Mouse (Mus musculus) ZHBTc4 (cell line): ENCODE measurements around the gene Pdzk1ip1.

Experiments used
- DNase-seq: peaks from one replicate; pipeline ENCODE4 v3.0.0-alpha.2; 2011; ENCODE audit warnings: low read depth, low spot score

The Pdzk1ip1 gene

DNA sequence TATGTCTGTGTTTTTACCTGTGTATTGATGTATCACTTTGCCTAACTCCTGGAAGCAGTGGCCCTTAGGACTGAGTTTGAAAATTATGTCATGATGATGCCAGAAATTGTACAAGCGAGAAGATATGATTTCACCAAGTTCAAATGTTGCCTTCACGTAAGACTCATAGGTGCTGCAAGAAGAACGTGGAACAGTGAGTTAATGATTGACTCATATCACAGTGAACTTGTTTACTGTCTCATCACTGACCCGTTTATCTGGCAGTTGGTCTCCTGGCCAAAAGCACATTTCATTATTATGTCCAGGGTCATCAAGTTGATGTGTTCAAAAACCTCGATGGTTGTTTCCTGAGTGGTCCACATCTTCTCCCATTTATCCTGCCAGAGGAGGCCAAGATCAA is 33.1 kb downstream of the Pdzk1ip1 start:
- DNase-seq: no peak

DNA sequence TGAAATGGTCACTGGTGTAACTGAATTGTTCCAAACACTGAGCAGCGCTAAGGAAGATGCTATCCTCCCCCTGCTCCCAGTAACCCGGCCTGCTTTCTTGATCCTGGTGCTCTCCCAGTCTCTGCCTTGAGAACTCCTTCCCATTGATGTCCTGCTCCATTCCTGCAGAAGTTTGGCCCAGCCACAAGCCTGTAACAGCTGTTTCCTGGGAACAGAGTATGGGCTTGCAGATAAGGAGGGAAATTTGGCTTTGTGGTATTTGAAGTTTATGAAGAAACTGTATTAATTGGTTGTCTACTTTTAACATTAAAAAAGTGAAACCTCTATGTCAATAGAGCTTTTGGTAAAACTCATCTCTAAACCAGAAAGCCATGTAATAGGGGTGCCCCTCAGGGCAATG is 35.0 kb downstream of the Pdzk1ip1 start:
- no peak for DNase-seq

DNA sequence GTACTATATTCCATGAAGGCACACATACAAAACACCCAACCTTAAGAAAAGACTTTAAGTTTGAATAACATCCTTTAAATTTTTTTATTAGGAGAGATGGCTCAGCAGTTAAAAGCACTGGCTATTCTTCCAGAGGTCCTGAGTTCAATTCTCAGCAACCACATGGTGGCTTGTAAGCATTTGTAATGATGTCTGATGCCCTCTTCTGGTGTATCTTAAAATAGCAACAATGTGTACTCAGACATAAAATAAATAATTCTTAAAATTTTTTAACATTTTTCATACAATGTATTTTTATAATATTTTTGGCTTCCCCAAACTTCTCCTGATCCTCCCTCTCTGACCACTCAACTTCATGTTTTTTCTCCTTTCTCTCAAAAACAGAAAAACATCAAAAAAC is 36.2 kb downstream of the Pdzk1ip1 start:
- DNase-seq: peak; percentile 6

DNA sequence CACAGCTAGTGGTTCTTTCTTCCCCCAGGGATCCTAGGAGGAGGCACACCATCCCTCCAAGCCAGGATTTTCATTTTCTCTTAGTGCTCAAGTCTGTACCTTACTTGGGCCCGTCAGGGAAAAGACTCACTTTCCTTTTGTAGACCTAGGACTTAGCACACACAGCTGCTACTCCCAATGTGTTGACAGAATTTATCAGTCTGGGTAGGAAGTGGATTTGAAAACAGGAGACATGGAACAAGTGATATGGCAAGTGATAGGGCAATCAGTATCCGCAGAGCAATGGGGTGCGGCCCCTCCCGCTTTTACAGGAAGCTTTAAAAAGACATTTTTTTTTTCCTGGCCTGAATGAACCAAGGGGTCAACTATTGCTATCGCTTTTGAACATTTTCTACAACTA is 44.6 kb downstream of the Pdzk1ip1 start:
- no peak for DNase-seq

DNA sequence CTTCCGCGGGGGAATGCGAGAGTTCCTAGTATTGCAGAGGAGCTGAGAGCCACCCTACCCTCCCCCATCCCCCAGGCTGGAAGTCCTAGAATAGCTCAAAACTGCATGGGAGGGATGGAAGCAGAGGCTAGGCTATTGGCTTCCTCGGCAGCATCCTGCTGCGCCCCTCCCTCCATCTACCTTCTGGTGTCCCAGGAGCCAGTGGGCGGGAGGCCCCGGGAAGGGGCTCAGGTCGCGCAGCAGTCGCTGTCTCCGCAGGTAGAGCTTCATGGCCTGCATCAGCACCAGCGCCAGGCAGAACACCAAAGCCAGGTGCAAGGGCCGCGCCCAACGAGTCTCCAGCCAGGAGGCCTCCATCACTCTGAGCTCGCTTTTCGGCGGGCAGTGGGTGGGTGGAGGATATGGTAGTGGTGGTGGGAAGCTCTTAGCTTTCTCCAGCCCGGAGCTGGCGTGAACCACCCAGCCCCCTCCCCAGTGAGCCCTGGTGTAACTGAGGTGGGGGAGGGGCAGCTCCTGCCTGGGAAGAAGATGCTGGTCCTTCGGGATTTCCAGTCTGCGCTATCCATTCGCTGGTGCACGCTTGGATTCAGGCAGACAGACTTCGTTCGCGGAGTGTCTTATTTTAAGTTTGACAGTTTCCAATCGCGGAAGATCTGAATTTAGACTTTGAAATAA is 45.2 kb downstream of the Pdzk1ip1 start, which contains the start of gene Cyp4x1:
Gene Cyp4x1, minus strand, starts transcription at position 661 of the 675 bp plus-strand sequence.
- DNase-seq: peak; percentile 37

- DNase-seq: no peak
Measured at GRCm38 (mm10) chr4:115134296-115134630, 45.8 kb downstream of the Pdzk1ip1 start.
